Mouse (Mus musculus) embryonic stem cell, embryonic (primary cell): ENCODE data around the gene Rapgef3.

Experiments
- CTCF ChIA-PET, 4 experiments: fragments of 300-600 bp in 2 of 4; fragments of 350-600 bp in 2 of 4; sonication (Branson Sonifier 250); formaldehyde crosslinking; loops; one replicate each; lab custom pipeline; 2022; ENCODE audit warnings: inconsistent platforms in 2 of 4; lab: Charles Lee
- POLR2A ChIA-PET, 4 experiments: fragments of 300-600 bp in 2 of 4; fragments of 350-600 bp in 2 of 4; sonication (Branson Sonifier 250); formaldehyde crosslinking; loops; one replicate each; lab custom pipeline; 2022; ENCODE audit warnings: antibody characterized with exemption in 4 of 4, inconsistent platforms in 1 of 4; lab: Charles Lee

Gene Rapgef3

DNA sequence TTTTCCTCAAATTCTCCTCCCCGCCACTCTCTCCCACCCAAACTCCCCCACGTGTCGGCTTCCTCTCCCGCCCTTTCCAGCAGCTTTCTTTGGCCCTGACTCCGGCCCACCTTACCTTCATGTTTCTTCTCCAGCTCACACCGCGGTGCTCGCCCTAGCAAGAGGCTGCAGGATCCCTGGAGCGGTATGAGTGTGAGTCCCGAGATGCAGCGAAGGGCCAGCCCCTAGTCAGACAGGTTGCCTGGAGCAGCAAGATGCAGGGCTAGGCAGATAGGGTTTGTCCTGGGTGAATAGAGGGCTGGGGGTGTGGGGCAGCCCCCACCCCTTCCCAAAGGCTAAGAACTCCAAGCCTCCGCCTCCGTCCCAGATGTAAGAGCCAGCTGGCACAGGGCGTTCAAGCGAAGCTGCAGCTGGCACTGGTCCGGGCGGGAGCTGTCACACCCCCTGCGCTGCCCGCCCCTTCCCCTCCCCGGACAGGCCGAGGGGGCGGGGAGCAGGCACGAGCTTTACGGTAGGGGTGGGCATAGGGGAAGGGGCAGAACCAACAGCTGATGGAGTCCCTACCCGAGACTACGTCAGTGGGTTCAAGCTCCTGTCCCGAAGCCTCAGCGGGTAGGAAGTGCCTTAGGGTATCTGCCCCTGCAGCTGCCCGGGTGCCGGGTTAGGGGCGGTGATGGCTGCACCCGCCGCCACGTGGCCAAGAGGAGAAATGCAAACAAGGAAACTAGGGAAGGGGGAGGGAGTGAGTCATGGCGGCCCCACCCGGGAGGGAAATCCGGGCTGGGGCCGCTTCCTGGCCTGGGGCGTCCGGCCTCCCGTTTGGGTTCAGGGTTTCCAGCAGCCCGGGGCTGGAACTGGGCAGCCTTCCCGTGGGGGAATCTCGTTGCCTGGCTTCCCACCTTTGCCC, at the start of gene Rapgef3:
Gene Rapgef3, minus strand, starts transcription at position 693 of the 907 bp plus-strand sequence.
- CTCF ChIA-PET, result interaction anchor here (0.5 to 3.2 kb wide), 25 partner anchors 9 to 401 kb away, joined by 3 to 24 read pairs (median 5); partner anchors contain the start of genes Tmem106c (in 2 of the 4) and Slc48a1 (in 1 of the 4)
- POLR2A ChIA-PET, result interaction anchor here in 3 of 4 experiments (0.7 to 3.3 kb wide), 9 partner anchors 11 to 237 kb away, joined by 3 to 20 read pairs (median 4); no protein-coding TSS in a partner anchor

DNA sequence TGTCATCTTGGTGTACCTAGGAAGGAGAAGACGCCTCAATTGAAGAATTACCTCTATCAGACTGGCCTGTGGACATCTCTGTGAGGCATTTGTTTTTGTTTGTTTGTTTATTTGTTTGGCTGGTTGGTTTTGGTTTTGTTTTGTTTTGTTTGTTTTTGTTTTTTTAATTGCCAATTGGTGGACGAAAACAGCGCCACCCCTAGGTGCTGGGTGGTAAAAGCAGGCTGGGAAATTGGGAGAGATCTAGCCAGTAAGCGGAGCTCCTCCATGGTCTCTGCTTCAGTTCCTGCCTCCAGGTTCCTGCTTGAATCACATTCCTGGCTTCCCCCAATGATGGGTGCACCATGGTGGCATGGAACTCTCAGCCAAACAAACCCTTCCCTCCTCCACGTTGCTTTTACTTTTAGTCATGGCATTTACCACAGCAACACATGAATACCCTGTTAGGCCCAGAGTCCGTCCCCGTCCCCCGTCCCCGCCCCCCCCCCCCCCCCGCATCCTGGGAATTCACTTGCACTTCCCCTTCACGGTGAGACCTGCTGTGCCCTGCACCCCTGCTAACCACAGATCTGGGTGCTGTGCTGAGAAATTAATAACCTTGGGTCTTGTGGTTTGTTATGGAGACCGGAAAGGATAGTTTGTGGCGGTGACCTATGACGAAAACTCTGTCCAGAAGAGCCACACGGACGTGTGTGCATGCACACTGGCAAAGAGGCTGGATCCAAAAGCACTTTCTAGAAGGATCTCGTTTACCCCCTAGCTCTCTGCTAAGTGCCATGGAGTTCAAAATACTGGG, 48.6 kb upstream of the Rapgef3 start:
- ChIA-PET CTCF (interaction anchor here (0.7 to 2.5 kb wide), 19 partner anchors 8 to 149 kb away, joined by 3 to 11 read pairs (median 4); partner anchors contain the start of gene Tmem106c (in 1 of the 4)), POLR2A (interaction anchor here in 2 of 4 experiments (0.6 to 1.1 kb wide), 7 partner anchors 9 to 691 kb away, joined by 3 to 5 read pairs (median 3); no protein-coding TSS in a partner anchor)

DNA sequence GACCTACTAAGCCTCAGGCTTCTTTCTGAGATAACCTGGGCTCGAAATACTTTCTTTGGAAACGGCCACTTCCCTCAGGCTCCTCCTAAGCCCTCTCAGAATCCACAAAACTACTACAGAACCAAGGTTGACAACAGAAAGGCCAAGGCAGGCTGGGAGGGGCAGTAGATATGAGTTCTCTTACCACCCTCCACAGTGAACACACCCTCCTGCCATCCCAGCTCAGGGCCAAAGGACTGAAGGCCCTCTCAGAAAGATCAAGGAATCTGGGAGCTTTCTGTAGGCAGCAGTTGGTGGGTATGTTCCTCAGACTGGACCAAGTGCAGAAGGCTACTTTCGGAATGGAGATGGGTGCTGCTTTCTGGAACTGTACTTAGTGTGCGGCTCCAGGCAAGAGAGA, 47.5 kb upstream of the Rapgef3 start:
- ChIA-PET POLR2A (interaction anchor here in 1 of 4 experiments (0.8 kb wide), 1 partner anchor 35 kb away, joined by 3 read pairs; no protein-coding TSS in a partner anchor), CTCF (interaction anchor here in 3 of 4 experiments (0.5 to 2.1 kb wide), 7 partner anchors 10 to 1910 kb away, joined by 3 to 11 read pairs (median 3); partner anchors contain the start of gene Cox14 (in 1 of the 3))

DNA sequence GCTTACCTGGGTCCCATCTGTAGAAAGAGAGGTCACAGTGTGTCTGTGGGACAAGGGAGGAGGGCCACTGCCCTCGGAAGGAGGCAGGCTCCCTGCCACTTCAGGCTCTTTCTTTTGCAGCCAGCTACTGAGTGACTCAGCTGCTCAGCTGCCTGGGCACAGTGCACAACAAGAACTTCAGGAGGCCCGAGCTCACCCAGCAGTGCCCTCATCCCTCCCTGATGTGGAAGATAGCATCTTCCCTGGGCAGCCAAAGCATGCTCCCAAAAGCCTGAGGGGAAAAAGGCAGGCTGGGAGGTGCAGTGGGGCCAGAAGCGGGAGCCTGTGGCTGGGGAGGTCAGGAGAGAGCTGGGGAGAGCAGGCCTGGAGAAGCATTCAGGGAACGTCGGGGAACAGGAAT, 46.9 kb upstream of the Rapgef3 start:
- POLR2A ChIA-PET, result interaction anchor here in 1 of 4 experiments (0.8 kb wide), 1 partner anchor 36 kb away, joined by 3 read pairs; no protein-coding TSS in a partner anchor
- CTCF ChIA-PET, result interaction anchor here in 3 of 4 experiments (0.5 to 2.1 kb wide), 7 partner anchors 10 to 1910 kb away, joined by 3 to 11 read pairs (median 4); partner anchors contain the start of gene Cox14 (in 1 of the 3)

DNA sequence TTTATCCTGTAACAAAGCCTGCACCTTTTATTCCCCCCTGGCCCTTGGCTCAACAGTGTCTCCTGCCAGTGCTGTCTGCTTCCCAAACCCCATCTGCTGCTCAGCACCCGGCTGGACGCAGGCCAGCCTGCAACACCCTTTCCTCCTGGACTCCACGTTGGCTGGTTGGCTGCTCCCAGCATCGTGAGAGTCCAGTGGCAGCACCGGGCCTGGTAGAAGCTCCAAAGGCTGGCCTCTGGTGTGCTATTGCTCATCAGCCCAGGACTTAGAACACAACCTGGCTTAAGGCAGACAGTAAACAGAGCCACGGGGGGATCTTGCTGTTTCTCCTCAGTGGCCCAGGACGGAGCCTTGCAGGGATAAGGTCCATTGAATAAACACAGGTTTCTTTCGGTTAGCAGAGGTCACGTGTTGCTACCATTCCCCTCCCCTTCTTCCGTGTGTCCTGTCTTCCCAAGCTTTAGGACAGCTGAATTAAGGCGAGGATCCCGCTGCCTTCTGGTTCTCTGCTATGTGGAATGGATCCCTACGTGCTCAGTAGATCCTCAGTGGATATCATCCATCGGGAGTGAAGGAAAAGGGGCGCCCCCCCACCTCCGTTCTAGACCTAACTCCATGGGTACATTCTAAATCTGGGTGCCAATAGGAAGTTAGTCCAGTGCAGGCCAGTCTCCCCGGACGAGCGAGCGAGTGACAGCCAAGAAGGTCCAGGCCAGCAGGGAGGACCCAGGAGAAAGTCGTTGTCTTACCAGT, 45.9 kb upstream of the Rapgef3 start:
- ChIA-PET POLR2A (interaction anchor here in 1 of 4 experiments (0.6 to 0.8 kb wide), 2 partner anchors 8 to 1107 kb away, joined by 3 read pairs; no protein-coding TSS in a partner anchor), CTCF (interaction anchor here in 2 of 4 experiments (0.6 to 3.0 kb wide), 4 partner anchors 11 to 36 kb away, joined by 3 to 13 read pairs (median 6); no protein-coding TSS in a partner anchor)

DNA sequence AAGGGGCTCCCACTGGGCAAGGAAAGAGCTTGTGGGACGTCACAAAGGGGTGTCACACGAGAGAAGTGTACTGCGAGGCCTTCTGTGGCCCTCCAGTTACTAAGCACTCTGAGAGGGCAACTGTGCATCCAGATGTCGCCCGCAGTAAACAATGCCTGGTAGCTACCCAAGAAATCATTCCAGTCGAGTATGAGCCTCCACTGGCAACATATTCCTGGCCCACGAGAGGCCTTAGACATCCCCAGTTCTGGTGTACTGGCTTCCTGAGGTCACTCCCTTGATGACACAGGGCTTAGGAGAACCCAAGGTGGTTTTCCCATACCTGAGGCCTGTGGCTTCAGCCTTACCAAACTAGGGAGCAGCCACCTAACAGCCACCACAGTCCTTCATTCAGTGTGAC, 45.1 kb upstream of the Rapgef3 start:
- ChIA-PET CTCF (interaction anchor here in 2 of 4 experiments (0.8 to 3.0 kb wide), 7 partner anchors 12 to 876 kb away, joined by 3 to 13 read pairs (median 6); no protein-coding TSS in a partner anchor), POLR2A (interaction anchor here in 2 of 4 experiments (0.5 to 0.6 kb wide), 2 partner anchors 112 to 141 kb away, joined by 3 read pairs; no protein-coding TSS in a partner anchor)

DNA sequence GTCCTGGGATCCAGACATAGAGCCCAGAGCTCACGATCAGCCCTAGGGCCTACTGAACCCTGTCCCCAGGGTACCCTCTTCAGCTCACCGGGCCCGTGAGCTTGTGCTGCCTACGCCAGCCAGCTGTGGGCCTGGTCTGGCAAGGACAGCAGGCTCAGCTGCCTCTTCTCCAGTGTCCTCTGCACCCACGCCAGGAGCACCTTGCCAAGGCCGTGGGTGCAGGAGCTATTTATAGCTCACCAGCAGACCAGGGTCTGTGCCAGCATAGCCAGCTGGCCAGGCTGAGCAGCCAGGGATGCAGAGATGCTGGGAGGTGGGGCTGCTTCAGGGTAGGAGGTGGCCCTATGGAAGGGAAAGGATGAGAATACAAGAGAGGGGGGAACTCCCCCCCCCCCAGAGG, 44.4 kb upstream of the Rapgef3 start:
- CTCF ChIA-PET, result interaction anchor here in 3 of 4 experiments (0.8 to 3.0 kb wide), 8 partner anchors 17 to 875 kb away, joined by 3 to 13 read pairs (median 4); no protein-coding TSS in a partner anchor
- POLR2A ChIA-PET, result interaction anchor here in 1 of 4 experiments (0.5 kb wide), 1 partner anchor 208 kb away, joined by 3 read pairs; no protein-coding TSS in a partner anchor

DNA sequence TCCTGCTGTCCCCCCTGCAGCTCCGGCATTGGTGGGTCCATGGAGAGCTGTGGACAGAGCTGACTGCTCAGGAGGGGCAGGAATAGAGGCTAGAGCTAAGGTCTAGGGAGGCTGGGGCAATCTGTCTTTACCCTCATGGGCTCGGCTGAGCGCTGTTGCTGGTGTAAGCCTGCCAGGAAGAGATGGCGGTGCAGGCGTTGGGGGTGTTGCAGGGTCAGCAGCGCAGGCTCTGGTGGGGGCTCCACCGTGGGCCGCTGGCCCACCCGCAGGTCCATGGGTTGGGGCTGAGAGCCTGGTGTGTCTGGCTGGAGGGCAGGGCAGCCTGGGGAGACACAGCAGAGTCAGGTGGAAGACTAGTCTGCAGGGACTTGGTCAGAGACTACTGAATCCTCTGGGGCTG, 43.5 kb upstream of the Rapgef3 start:
- ChIA-PET CTCF (interaction anchor here in 2 of 4 experiments (1.2 to 3.0 kb wide), 5 partner anchors 23 to 39 kb away, joined by 3 to 13 read pairs (median 4); no protein-coding TSS in a partner anchor), POLR2A (no interaction called here)

DNA sequence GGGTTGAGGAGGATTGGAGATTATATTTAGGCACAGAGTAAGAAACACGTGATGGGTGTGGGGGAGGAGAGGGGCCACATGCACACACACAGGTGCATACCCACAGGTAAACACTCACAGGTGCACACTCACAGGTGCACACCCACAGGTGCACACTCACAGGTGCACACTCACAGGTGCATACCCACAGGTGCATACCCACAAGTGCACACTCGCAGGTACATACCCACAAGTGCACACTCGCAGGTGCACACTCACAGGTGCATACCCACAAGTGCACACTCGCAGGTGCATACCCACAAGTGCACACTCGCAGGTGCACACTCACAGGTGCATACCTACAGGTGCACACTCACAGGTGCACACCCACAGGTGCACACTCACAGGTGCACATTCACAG, 42.6 kb upstream of the Rapgef3 start:
- ChIA-PET POLR2A (interaction anchor here in 1 of 4 experiments (1.4 kb wide), 1 partner anchor 10 kb away, joined by 4 read pairs; no protein-coding TSS in a partner anchor), CTCF (interaction anchor here in 3 of 4 experiments (0.6 to 1.1 kb wide), 7 partner anchors 19 to 147 kb away, joined by 3 to 11 read pairs (median 4); no protein-coding TSS in a partner anchor)

DNA sequence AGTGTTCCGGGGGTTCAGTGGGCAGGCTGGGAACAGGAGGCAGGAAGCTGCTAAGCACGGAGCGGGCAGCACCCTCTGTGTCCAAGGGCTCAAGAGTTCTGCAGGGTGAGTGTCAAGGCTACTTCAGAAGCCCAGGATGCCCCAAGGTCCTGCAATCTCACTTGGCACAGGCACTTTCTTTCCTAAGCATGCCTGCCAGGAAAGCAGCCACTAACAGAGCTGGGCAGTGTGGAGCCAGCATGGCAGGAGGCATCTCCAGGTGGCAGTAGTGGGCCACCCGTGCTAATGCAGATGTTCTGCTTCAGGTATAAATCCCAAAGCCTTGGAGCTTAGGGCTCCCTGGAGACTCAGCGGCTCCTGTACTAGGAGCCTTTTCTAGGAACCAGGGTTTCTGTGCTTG, 42.2 kb upstream of the Rapgef3 start:
- ChIA-PET CTCF (interaction anchor here in 3 of 4 experiments (0.6 to 1.1 kb wide), 7 partner anchors 19 to 146 kb away, joined by 3 to 11 read pairs (median 4); no protein-coding TSS in a partner anchor), POLR2A (interaction anchor here in 1 of 4 experiments (1.4 kb wide), 1 partner anchor 9 kb away, joined by 4 read pairs; no protein-coding TSS in a partner anchor)

DNA sequence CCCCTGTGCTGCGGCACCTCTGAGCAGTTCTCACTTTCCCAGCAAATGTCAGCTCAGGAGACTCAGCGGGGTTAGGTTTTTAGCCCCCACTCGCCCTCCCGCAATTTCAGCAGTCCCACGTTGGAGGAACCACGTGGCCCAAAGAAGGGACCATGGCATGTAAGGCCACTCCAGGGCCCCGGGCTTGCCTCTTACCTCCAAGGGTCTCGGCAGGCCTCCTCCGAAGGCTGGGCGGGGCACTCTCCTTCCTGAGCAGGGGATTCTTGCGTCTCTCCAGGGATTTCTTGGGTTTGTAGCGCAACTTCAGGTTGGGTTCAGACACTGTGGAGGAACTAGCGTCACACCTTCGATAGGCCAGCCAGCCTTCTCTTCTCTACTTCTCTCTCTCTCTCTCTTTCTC, 41.4 kb upstream of the Rapgef3 start:
- ChIA-PET POLR2A (interaction anchor here in 1 of 4 experiments (1.2 to 1.4 kb wide), 2 partner anchors 8 to 11 kb away, joined by 3 to 4 read pairs; no protein-coding TSS in a partner anchor), CTCF (interaction anchor here in 3 of 4 experiments (0.8 to 1.5 kb wide), 4 partner anchors 8 to 837 kb away, joined by 3 read pairs; no protein-coding TSS in a partner anchor)

DNA sequence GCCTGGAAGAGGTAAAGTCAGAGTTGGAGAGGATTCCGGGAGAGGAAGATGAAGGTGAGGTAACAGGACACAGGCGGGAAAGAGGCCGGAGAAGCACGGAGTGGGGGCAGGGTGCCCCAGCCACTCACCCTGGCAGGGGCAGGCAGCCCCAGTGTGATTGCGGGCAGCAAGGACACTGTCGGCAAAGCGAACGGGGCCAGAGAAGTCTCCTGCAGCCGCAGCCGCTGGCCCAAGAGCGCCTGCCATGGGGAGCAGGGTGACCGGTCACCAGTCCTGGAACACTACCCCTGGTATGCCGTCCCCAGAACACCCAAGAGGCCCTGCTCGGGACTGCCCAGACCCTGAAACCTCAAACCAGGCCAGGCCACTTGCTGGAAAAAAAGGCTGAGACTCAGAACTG, 40.8 kb upstream of the Rapgef3 start:
- POLR2A ChIA-PET, result interaction anchor here in 1 of 4 experiments (1.2 kb wide), 1 partner anchor 12 kb away, joined by 3 read pairs; no protein-coding TSS in a partner anchor
- CTCF ChIA-PET, result interaction anchor here in 3 of 4 experiments (0.8 to 1.5 kb wide), 4 partner anchors 9 to 836 kb away, joined by 3 read pairs; no protein-coding TSS in a partner anchor

DNA sequence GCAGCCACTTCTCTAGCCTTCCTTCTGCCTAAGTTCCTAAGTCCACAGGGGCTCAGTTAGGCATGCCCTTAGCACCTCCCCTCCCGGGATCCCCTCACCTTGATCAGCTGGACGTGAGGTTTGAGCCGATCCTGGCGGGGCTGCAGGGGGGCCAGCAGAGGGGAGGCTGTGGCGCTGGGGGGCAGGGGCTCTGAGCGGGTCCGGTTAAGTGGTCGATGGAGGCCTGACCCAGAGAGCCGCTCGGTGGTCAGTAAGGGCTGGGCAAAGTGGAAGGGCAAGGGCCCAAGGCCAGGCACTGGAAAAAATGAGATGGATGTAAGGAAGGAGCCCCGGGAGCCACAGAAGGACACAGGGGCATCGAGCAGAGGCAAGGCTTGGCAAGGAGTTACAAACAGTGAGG, 40.1 kb upstream of the Rapgef3 start:
- CTCF ChIA-PET, result interaction anchor here in 1 of 4 experiments (1.5 kb wide), 1 partner anchor 9 kb away, joined by 3 read pairs; no protein-coding TSS in a partner anchor

DNA sequence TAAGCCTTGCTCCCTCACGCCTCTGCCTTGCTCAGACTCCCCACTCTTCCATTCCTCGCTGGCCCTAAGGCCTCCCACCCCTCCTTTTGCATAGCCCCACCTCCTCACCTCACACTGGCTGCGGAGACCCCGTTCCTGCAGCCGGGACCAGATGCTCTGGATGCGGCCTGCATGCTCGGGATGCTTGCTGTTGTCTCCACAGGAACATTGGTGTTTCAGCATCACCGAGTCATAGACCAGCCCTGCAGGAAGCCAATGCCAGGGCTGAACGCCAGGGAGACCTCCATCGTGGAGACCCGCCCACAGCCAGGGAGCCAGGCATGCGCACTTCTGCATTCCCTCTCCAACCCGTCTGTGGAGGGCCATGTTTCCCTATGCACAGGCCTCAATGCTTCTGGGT, 34.8 kb upstream of the Rapgef3 start:
- ChIA-PET CTCF (interaction anchor here in 3 of 4 experiments (0.6 to 2.7 kb wide), 3 partner anchors 24 to 48 kb away, joined by 3 to 16 read pairs (median 7); no protein-coding TSS in a partner anchor), POLR2A (interaction anchor here in 3 of 4 experiments (0.6 to 1.5 kb wide), 4 partner anchors 14 to 1311 kb away, joined by 3 to 11 read pairs (median 5); no protein-coding TSS in a partner anchor)

More for the DNA sequence above, 40.1 kb upstream of the Rapgef3 start:
- POLR2A ChIA-PET, result no interaction called here

DNA sequence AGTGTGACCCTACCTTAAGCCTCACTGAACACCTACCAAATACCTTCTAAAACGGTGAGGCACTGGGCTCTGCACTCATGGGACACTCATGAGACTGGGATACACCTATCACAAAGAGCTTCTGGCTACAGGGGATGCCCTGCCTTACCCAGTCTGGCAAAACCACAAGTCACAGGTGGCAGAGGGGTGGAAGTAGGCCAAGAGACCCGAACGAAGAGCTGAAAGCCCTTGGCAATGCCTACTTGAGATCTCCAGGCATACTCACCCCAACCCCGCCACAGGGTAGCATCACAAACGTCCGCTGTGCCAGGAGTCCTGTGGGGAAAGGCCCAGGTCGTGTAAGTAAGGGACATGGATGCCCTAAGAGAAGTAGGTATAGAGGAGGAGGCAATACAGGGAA, 34.0 kb upstream of the Rapgef3 start:
- CTCF ChIA-PET, result interaction anchor here in 2 of 4 experiments (1.5 to 2.7 kb wide), 3 partner anchors 48 to 137 kb away, joined by 5 to 16 read pairs (median 7); no protein-coding TSS in a partner anchor
- POLR2A ChIA-PET, result interaction anchor here in 2 of 4 experiments (1.0 to 1.5 kb wide), 3 partner anchors 14 to 20 kb away, joined by 4 to 5 read pairs (median 5); no protein-coding TSS in a partner anchor

DNA sequence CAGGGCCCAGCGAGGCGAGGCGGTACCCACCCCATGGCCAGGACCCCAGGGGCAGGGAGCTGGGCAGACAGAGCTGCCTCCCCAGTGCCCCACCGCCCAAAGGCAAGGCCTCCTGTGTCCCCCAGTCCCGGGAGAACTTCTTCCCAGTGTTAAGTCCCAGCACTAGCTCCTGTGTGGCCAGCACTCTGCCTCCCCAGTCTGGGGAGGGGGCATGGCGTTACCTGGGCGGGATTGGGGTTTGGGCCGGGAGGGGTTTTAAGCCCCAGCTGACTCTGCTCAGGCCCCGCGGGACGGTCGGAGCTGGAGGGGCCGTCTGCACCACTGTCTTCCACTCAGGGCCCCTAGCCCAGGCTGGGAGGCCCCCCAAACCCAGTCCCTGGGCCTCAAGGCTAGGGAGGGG, 33.1 kb upstream of the Rapgef3 start:
- ChIA-PET CTCF (interaction anchor here (1.0 to 2.7 kb wide), 10 partner anchors 13 to 136 kb away, joined by 3 to 16 read pairs (median 4); no protein-coding TSS in a partner anchor), POLR2A (interaction anchor here in 2 of 4 experiments (0.7 to 1.3 kb wide), 4 partner anchors 9 to 856 kb away, joined by 3 to 4 read pairs (median 3); no protein-coding TSS in a partner anchor)
